Mouse (Mus musculus) midbrain, embryonic 13.5 days (tissue): Measurements from ENCODE around the gene Chadl. TPM values are rescaled to one million over a fixed set of nuclear protein-coding genes. Genes with fewer than 3 reads are reported as not detected.

Source experiments
- ATAC-seq: fragments of 200-750 bp; cut with Nextera tagmentation; 2 replicates; pipeline ENCODE4 v1.8.0; 2017; ENCODE audit warnings: mild to moderate bottlenecking, moderate TSS enrichment, moderate library complexity
- H3K27ac ChIP-seq: fragments of 300-500 bp; sonication (generic); 2 replicates; pipeline ENCODE4 v1.5.1; 2015; ENCODE audit warnings: inconsistent platforms, mild to moderate bottlenecking, moderate library complexity
- H3K27me3 ChIP-seq: fragments of 300-500 bp; sonication (generic); 2 replicates; pipeline ENCODE4 v1.6.1; 2015; ENCODE audit warnings: mild to moderate bottlenecking, inconsistent platforms
- H3K36me3 ChIP-seq: fragments of 300-500 bp; sonication (generic); 2 replicates; pipeline ENCODE4 v1.6.1; 2015; ENCODE audit warnings: mild to moderate bottlenecking, inconsistent platforms
- H3K4me1 ChIP-seq: fragments of 300-500 bp; sonication (generic); replicated peaks from 2 replicates; pipeline ENCODE4 v1.6.1; 2015; ENCODE audit warnings: inconsistent platforms
- H3K4me2 ChIP-seq: fragments of 300-500 bp; sonication (generic); replicated peaks from 2 replicates; pipeline ENCODE4 v1.6.1; 2015; ENCODE audit warnings: moderate library complexity, mild to moderate bottlenecking, inconsistent platforms
- H3K4me3 ChIP-seq: fragments of 300-500 bp; sonication (generic); replicated peaks from 2 replicates; pipeline ENCODE4 v1.5.1; 2015; ENCODE audit warnings: mild to moderate bottlenecking, inconsistent platforms
- H3K9ac ChIP-seq: fragments of 300-500 bp; sonication (generic); replicated peaks from 2 replicates; pipeline ENCODE4 v1.6.1; 2015; ENCODE audit warnings: mild to moderate bottlenecking, inconsistent platforms
- H3K9me3 ChIP-seq: fragments of 300-500 bp; sonication (generic); 2 replicates; pipeline ENCODE4 v1.6.1; 2016; ENCODE audit warnings: mild to moderate bottlenecking, inconsistent platforms
- WGBS: fragments of 180-500 bp; shearing (Covaris S2); methylation state at CpG from one replicate; pipeline ENCODE4 v1.1.7; 2015; 5-methylcytosine and 5-hydroxymethylcytosine counted together
- polyA plus RNA-seq: library from polyadenylated mRNA; unstranded; fragments of >200 nt; fragmentation: Nextera tagmentation; extraction: Ambion mirVana; gene quantifications from 2 replicates; pipeline ENCODE4 v1.2.1, GENCODE M21; 2015

The Chadl gene
- polyA plus RNA-seq, 1 experiment from 2014 or later, result 9.6 TPM

DNA sequence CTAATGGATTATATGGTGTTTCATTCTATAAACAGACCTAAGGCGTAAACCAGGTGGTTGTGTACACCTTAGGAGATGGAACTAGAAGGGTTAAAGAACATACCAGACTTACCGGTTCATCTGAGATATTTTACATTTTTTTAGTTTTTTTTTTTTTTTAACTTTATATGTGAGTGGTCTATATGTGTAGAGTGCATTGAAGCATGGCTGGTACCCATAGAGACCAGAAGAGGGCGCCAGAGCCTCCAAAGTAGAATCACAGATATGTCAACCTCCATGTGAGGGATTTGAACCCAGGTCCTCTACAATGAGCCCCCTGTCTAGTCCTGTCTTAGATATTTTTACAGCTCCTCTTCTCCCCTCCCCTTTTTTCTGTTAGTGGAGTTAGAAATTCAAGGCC is 760 bp upstream of the Chadl start:
- WGBS, result 54% methylated on average over 3 of the region's 3 CpGs
- Histone ChIP-seq H3K27me3 (peaks cover 43% of the 10 kb centered on the region), H3K4me2 (no peak overlapping the region), H3K4me1 (peaks cover 22% of the 10 kb centered on the region), H3K9ac (no peak overlapping the region), H3K27ac (no peak overlapping the region), H3K9me3 (no peaks in the 10 kb centered on the region), H3K4me3 (no peak overlapping the region), H3K36me3 (peaks cover 10% of the 10 kb centered on the region)
- no peak for ATAC-seq

DNA sequence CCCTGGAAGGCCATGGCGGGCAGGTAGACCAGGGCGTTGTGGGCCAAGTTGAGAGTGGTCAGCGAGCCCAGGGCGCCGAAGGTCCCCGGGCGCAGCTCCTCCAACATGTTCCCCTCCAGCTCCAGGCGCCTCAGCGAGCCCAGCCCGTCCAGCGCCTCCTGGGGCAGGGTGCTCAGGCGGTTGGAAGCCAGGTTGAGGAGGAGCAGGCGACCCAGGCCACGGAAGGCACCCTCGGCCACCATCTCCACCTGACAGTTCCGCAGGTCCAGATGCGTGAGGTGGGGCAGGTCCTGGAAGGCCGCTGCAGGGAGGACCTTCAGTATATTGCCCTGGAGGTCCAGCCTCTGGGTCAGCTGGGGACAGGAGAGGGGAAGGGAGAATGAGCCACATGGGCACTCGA is 2.2 kb downstream of the Chadl start:
- WGBS, result 24% methylated on average over 19 of the region's 19 CpGs
- peak overlapping the region; percentile 56 for H3K4me3 ChIP-seq
- H3K27ac ChIP-seq, result no peak overlapping the region
- H3K36me3 ChIP-seq, result no peaks in the 10 kb centered on the region
- H3K4me2 ChIP-seq, result peak overlapping the region; percentile 91
- H3K9me3 ChIP-seq, result no peaks in the 10 kb centered on the region
- ATAC-seq, result 0 out of 2 replicates have a peak, but pooled peaks have one; percentile 8
- peaks cover 24% of the 10 kb centered on the region for H3K4me1 ChIP-seq
- peak overlapping the region; percentile 80 for H3K9ac ChIP-seq
- H3K27me3 ChIP-seq, result peaks cover 57% of the 10 kb centered on the region

DNA sequence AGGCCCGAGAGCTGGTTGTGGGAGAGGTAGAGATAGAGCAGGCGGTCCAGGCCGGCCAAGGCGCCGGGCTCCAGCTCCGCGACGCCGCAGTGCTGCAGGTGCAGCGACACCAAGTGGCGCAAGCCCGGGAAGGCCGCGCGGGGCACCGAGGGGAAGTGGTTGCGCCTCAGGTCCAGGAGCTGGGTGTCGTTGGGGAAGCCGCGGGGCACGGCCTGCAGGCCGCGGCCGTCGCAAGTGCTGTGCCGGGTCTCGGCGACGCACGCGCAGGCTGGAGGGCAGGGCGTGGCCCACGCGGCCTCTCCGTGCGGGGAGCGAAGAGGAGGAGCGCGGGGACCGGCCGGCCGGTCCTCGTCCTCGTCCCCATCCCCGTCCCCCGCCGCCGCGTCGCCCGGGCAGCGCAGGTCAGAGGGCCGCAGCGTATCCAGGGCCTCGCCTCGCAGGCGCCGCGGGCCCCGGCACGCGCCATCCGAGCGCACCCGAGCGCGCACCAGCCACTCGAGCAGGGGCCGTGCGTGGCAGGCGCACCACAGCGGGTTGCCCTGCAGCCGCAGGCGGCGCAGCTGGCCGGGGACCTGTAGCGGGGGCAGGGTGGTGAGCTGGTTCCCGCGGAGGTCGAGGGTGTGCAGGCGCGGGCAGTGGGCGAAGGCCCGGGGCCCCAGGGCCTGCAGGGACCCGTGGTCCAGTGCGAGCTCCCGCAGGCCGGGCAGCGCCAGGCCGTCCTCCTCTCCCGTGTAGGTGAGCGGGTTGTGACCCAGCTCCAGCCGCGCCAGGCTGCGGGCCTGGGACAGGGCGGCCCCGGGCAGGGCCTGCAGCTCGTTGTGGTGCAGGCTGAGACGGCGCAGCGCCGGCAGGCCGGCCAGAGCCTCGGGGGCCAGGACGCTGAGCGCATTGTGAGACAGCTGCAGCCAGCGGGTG is 2.9 kb downstream of the Chadl start:
- peak; percentile 83 for ATAC-seq
- peaks cover 24% of the 10 kb centered on the region for H3K4me1 ChIP-seq
- peak overlapping the region; percentile 80 for H3K9ac ChIP-seq
- H3K4me2 ChIP-seq, result peak overlapping the region; percentile 91
- peak overlapping the region; percentile 56 for H3K4me3 ChIP-seq
- 0 out of 2 replicates have a peak, but pooled peaks cover 4% of the 10 kb centered on the region for H3K36me3 ChIP-seq
- H3K9me3 ChIP-seq, result no peaks in the 10 kb centered on the region
- peak overlapping the region; percentile 39; the same call in 1 of the 2 replicates for H3K27ac ChIP-seq
- WGBS, result under 1% methylated on average over 97 of the region's 107 CpGs
- peaks cover 57% of the 10 kb centered on the region for H3K27me3 ChIP-seq

DNA sequence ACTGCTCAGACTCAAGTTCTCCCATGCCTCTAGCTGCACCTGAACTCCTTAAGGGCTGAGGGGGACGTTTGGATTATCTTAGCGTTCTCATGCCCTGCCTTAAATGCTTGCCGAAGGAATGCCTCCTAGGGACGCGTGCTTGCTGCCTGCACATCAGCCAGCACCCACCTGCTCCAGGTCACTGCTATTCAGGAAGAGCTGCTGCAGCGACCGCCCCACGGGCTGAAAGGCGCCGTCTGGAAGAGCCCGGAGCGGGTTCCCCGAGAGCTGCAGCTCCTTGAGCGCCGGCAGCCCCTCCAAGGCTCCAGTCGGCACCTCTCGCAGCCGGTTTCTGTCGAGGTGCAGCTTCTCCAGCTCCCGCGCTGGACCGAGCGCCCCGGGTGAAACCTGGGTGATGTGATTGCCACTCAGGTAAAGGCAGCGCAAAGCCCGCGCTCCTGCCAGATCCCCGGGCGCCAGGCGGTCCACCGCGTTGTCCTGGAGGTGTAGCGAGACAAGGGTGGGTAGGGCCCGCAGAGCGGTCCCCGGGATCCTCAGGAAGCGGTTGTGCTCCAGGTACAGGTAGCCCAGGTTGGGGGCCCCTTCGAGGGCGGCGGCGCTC is 3.6 kb downstream of the Chadl start:
- peaks cover 57% of the 10 kb centered on the region for H3K27me3 ChIP-seq
- ATAC-seq, result no peak; the same call in 1 of the 2 replicates
- no peaks in the 10 kb centered on the region for H3K9me3 ChIP-seq
- peak overlapping the region; percentile 91 for H3K4me2 ChIP-seq
- peak overlapping the region; percentile 39 for H3K27ac ChIP-seq
- H3K9ac ChIP-seq, result peak overlapping the region; percentile 80
- 3% methylated on average over 41 of the region's 41 CpGs for WGBS
- peak overlapping the region; percentile 56 for H3K4me3 ChIP-seq
- H3K36me3 ChIP-seq, result peaks cover 8% of the 10 kb centered on the region; the same call in 1 of the 2 replicates
- peaks cover 24% of the 10 kb centered on the region for H3K4me1 ChIP-seq

DNA sequence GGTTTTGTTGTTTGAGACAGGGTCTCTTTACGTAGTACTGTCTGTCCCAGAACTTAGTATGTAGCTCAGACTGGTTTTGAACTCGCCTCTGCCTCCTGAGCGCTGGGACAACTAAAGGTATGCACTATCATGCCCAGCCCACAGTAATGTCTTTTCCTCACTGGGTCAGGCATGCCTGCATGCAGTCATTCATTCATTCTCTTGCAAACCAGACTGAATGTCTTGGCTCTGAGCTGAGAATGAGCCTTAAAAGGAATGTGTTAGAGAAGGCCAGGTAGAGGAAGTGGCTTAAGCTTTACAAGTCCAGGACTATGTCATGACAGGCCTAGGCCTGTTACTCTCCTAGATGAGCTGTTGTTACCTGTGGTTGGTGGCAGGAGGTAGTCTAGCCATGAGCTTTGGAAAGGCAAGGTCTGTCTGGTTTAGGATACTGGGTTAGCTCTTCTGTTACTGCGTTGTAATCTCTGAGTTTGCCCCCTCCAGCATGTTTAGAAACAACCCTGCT is 16.7 kb downstream of the Chadl start:
- no peak overlapping the region for H3K27ac ChIP-seq
- H3K36me3 ChIP-seq, result peaks cover 94% of the 10 kb centered on the region
- no peaks in the 10 kb centered on the region for H3K9me3 ChIP-seq
- no peaks in the 10 kb centered on the region for H3K4me1 ChIP-seq
- no peak overlapping the region for H3K4me2 ChIP-seq
- H3K9ac ChIP-seq, result no peak overlapping the region
- WGBS, result 95% methylated on average over 4 of the region's 4 CpGs
- H3K27me3 ChIP-seq, result no peaks in the 10 kb centered on the region
- no peak for ATAC-seq
- H3K4me3 ChIP-seq, result no peak overlapping the region

DNA sequence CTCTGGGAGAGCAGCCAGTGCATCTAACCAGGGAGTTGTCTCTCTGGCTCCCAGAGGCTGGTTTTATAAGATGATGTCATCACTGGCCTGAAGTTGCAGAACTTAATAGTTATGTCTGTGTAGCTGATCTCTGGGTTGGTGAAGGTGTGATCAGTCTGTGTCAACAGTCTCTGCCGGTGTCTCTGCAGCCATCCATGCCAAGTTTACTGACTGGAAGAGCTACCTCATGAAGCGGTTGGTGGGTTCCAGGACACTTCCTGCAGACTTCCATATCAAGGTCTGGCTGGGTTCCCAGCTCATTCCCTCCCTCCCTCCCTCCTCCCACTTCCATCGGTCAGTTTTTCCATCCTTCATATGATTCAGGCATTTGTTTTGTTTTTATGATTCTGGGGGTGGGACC is 20.4 kb downstream of the Chadl start:
- Histone ChIP-seq H3K4me3 (no peak overlapping the region), H3K27ac (no peak overlapping the region), H3K9me3 (no peaks in the 10 kb centered on the region), H3K9ac (no peak overlapping the region), H3K27me3 (no peaks in the 10 kb centered on the region), H3K36me3 (peaks cover 81% of the 10 kb centered on the region), H3K4me2 (no peak overlapping the region), H3K4me1 (no peaks in the 10 kb centered on the region)
- 100% methylated on average over 3 of the region's 3 CpGs for WGBS
- ATAC-seq, result no peak

DNA sequence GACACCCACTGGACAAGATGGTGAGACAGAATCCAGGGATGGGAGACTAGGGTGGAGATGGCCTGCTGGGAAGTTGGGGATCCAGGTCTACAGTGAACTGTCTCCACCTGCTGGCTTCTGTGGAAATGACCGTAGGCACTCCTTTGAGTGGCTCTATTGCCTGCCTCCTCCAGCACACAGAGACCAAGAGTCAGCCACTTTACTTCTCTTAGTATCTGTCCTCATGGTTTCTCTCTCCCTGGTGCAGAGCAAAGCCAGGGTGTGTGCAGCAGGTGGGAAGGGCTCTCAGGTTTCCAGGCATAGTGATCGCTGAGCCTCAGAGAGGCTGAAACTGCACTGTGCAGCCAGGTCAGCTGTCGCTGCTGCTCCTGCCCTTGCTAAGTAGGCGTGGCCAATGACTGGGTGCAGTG is 26.9 kb downstream of the Chadl start:
- Histone ChIP-seq H3K9me3 (no peaks in the 10 kb centered on the region), H3K4me2 (no peak overlapping the region), H3K4me3 (no peak overlapping the region), H3K4me1 (peaks cover under 1% of the 10 kb centered on the region; the same call in 1 of the 2 replicates), H3K27ac (no peak overlapping the region), H3K36me3 (peaks cover 64% of the 10 kb centered on the region), H3K9ac (no peak overlapping the region), H3K27me3 (no peaks in the 10 kb centered on the region)
- no peak for ATAC-seq
- 90% methylated on average over 4 of the region's 4 CpGs for WGBS

DNA sequence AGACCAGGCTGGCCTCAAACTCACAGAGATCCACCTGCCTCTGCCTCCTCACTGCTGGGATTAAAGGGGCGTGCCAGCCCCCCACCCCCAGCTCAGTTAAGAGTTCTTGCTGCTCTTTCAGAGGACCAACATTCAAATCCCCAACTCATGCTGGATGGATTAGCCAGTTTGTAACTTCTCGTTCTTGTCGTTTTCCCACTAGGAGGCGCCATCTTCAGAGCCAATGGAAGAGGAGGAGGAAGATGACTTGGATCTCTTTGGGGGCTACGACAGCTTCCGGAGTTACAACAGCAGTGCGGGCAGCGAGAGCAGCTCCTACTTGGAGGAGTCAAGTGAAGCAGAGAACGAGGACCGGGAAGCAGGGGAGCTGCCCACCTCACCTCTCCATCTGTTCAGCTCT is 30.1 kb downstream of the Chadl start:
- no peak overlapping the region for H3K9ac ChIP-seq
- no peak overlapping the region for H3K4me3 ChIP-seq
- ATAC-seq, result no peak
- peaks cover 11% of the 10 kb centered on the region for H3K4me1 ChIP-seq
- 86% methylated on average over 10 of the region's 10 CpGs for whole genome bisulfite sequencing
- no peak overlapping the region for H3K27ac ChIP-seq
- no peaks in the 10 kb centered on the region for H3K27me3 ChIP-seq
- no peaks in the 10 kb centered on the region for H3K9me3 ChIP-seq
- peaks cover 40% of the 10 kb centered on the region for H3K36me3 ChIP-seq
- H3K4me2 ChIP-seq, result no peak overlapping the region

DNA sequence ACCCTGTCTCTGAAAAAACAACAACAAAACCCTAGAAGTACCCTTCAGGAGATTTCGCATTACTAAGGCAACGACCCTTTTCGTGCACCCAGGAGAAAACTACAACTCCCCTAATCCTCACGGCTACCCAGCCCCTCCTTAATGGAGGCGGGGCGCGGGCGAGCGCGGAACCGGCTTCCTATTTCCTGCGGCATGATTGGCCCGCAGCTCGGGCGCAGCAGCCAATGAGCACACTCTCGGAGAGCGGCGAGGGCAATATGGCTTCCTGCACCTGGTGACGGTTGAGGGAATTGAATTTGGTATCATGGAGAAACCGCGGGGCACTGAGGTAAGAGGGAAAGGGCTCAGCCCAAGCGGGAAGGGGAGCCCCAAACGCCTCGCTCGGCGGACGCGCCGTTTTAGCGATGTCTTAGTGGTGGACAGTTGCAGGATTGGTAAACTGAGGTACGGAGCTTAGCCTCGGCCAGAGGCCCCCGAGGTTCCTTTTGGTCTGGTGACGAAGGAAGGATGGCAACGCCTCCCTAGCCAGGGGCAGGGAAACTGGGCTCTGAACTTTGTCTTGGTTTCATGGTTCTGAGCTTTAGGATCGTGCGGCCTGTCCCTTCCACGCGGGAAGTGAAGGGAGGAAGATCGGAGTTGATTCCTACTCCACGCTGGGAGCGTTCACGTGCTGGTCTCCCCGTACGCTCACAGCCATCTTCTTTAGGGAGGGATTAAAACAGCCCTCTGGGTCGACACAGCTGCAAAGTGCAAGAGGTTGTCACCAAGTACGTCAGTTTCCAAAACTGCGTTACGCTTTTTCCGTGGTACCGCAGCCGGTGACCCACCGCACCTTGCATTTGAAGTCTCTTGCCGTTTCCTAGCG is 33.2 kb downstream of the Chadl start, which contains the start of gene L3mbtl2:
Gene L3mbtl2 (plus strand): TSS at position 193 of the 865 bp plus-strand sequence.
- no peak within 1 kb of the TSS for H3K27ac ChIP-seq
- under 1% methylated on average over 55 of the region's 55 CpGs for WGBS
- peaks cover 21% of the 10 kb centered on the region for H3K36me3 ChIP-seq
- no peaks in the 10 kb centered on the region for H3K9me3 ChIP-seq
- peaks cover 11% of the 10 kb centered on the region for H3K4me1 ChIP-seq
- ATAC-seq, result peak; percentile 99
- H3K27me3 ChIP-seq, result no peaks in the 10 kb centered on the region
- H3K4me2 ChIP-seq, result peak within 1 kb of the TSS; percentile 84
- peak within 1 kb of the TSS; percentile 69 for H3K9ac ChIP-seq
- H3K4me3 ChIP-seq, result peak within 1 kb of the TSS; percentile 59

DNA sequence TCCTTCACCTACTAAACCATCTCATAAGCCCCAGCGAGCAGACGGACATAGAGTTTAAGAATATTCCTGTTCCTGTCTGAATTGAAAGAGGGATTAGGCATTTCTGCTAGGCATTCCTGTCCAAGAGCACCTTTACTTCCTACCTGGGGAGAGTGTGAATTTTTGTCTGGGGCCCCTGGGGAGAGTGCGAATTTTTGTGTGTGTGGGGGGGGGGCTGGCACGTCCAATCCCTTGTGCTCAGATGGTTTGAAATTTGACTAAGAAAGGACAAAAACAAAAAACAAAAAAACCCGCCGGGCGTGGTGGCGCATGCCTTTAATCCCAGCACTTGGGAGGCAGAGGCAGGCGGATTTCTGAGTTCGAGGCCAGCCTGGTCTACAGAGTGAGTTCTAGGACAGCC is 33.8 kb downstream of the Chadl start:
- H3K36me3 ChIP-seq, result peaks cover 15% of the 10 kb centered on the region
- peak overlapping the region; percentile 59 for H3K4me3 ChIP-seq
- peak; percentile 1; the same call in 1 of the 2 replicates for ATAC-seq
- H3K27ac ChIP-seq, result no peak overlapping the region
- no peaks in the 10 kb centered on the region for H3K9me3 ChIP-seq
- 63% methylated on average over 10 of the region's 10 CpGs for WGBS
- no peak overlapping the region for H3K9ac ChIP-seq
- H3K27me3 ChIP-seq, result no peaks in the 10 kb centered on the region
- peaks cover 11% of the 10 kb centered on the region for H3K4me1 ChIP-seq
- peak overlapping the region; percentile 84 for H3K4me2 ChIP-seq

DNA sequence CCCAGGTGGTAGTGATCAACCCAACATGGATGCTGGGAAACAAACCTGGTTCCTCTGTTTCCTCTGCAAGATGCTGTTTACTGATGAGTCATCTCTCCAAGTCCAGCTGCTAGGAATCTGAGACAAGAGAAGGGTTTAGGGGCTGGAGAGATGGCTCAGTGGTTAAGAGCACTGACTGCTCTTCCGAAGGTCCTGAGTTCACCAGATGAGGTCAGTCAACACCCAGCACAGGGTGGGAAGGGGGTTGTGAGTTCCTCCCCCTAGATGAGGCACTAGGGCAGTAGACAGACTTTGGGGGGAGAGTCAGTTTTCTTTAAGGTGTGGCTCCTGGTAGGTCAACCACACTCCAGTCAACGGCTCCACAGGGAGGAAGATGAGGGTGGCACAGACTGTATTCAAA is 35.4 kb downstream of the Chadl start:
- ATAC-seq, result no peak
- Histone ChIP-seq H3K27me3 (no peaks in the 10 kb centered on the region), H3K9me3 (no peaks in the 10 kb centered on the region), H3K4me3 (no peak overlapping the region), H3K27ac (no peak overlapping the region), H3K4me2 (no peak overlapping the region), H3K36me3 (no peaks in the 10 kb centered on the region), H3K4me1 (peaks cover 11% of the 10 kb centered on the region), H3K9ac (no peak overlapping the region)
- WGBS, result 91% methylated on average over 2 of the region's 2 CpGs
